Mouse (Mus musculus) ES-Bruce4 (cell line): ENCODE measurements around the gene Prpsap1.

Experiments used
- CTCF ChIP-seq: IDR thresholded peaks from one replicate; pipeline ENCODE4 v1.8.1; 2011; ENCODE audit warnings: low read depth, low read length
- POLR2A ChIP-seq: IDR thresholded peaks from one replicate; pipeline ENCODE4 v1.8.1; 2011; ENCODE audit warnings: low read length; ENCODE audit not compliant: insufficient read depth

GRCm38 (mm10) chr11:116490232-116491107 lies 3.5 kb downstream of the Prpsap1 start:
- TF ChIP-seq POLR2A = peak; percentile 72
- TF ChIP-seq CTCF = no peak
